Mouse (Mus musculus): Measurements from ENCODE around the gene Tmem254c. TPM values are rescaled to one million over a fixed set of nuclear protein-coding genes. Genes with fewer than 3 reads are reported as not detected.
"Not testable (repeated sequence)": the region's sequence is repeated elsewhere in the genome, so short reads cannot be mapped to it uniquely, and the experiment has no call there.

Tmem254c gene
- polyA plus RNA-seq, 1 experiment from 2014 or later = 41.0 TPM

DNA sequence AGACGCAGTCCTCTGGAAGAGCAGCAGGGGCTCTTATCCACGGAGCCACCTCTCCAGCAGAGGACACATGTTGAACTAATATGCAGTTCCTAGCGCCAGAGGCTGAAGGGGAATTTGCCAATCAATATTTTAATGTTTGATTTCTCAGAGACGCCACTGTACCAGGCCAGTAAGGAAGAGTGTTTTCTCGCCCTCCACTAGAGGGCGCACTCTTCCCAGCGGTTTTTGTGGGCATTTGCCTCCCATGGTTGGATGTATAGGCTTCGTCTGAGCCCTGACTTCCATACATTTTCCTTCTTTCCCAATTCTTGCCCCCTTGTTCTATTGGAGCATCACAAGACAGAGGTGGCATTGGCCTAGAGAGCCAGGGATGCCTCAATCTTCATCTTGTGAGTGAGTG lies 20.1 kb downstream of the Tmem254c start:
- ATAC-seq; H3K27ac ChIP-seq (ENCODE audit: low read depth): not testable (repeated sequence)
- no CpG with 5 or more reads among the region's 8 CpGs for WGBS (ENCODE audit: insufficient replicate concordance)

DNA sequence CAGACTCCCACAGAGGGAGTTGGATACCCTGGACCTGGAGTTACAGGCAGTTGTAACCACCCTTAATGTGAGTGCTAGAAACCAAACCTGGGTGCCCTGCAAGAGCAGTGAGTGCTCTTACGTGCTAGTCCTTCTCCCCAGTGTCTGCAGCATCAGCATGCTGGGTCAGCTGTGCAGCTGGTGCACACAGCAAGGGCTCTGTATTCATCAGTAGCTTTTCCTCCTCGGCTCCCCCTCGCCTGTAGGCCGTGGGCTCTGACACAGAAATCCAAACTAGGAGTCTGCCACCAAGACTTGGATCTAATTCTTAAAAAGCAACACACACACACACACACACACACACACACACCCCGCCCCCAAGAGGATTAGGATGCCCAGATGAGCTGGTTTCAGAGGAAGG lies 22.1 kb downstream of the Tmem254c start:
- H3K27me3 ChIP-seq (ENCODE audit: insufficient read depth, low read length); H3K4me2 ChIP-seq (ENCODE audit: low read depth, low read length); H3K9me3 ChIP-seq (ENCODE audit: low read length); DNase-seq; H3K9ac ChIP-seq (replicated peaks); H3K4me1 ChIP-seq (ENCODE audit: insufficient read depth); H3K4me3 ChIP-seq (ENCODE audit: low read depth, low read length); H3K27ac ChIP-seq (ENCODE audit: low read depth); H3K36me3 ChIP-seq (replicated peaks; ENCODE audit: insufficient read depth, low read length); ATAC-seq: not testable (repeated sequence)
- no CpG with 5 or more reads among the region's 5 CpGs for WGBS (ENCODE audit: insufficient replicate concordance)

More for the DNA sequence above, 20.1 kb downstream of the Tmem254c start:
- not testable (repeated sequence) for H3K9ac ChIP-seq (replicated peaks); H3K36me3 ChIP-seq (replicated peaks; ENCODE audit: insufficient read depth, low read length); H3K4me1 ChIP-seq (ENCODE audit: insufficient read depth); H3K27me3 ChIP-seq (ENCODE audit: insufficient read depth, low read length); DNase-seq; H3K4me3 ChIP-seq (ENCODE audit: low read depth, low read length); H3K4me2 ChIP-seq (ENCODE audit: low read depth, low read length); H3K9me3 ChIP-seq (ENCODE audit: low read length)

DNA sequence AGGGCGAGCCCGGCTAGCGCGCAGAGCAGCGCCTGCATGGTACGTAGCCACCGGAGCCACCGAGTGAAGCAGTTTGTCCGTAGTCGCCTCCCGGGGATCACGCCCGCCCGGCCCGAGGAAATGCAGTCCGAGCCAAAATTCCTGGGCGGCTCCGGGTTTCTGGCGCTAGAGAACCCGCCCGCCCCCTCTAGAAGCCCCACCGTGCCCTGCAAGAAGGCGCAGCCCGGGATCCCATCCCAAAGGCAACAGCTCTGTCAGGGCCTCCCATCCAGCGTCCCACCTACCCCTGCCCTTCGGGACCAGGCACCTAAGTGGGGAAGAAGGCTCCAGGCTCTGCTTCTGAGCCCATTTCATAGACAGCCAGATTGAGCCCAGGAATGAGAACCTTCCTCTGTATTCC lies 24.5 kb downstream of the Tmem254c start, which contains the start of gene Gm9780:
Gm9780 (minus strand) TSS at position 101 of the 400 bp plus-strand sequence.
- H3K9me3 ChIP-seq (ENCODE audit: low read length); DNase-seq; H3K36me3 ChIP-seq (replicated peaks; ENCODE audit: insufficient read depth, low read length); H3K27me3 ChIP-seq (ENCODE audit: insufficient read depth, low read length); H3K4me1 ChIP-seq (ENCODE audit: insufficient read depth); H3K4me3 ChIP-seq (ENCODE audit: low read depth, low read length); H3K4me2 ChIP-seq (ENCODE audit: low read depth, low read length); H3K27ac ChIP-seq (ENCODE audit: low read depth); H3K9ac ChIP-seq (replicated peaks); ATAC-seq: not testable (repeated sequence)
- no CpG with 5 or more reads among the region's 26 CpGs for WGBS (ENCODE audit: insufficient replicate concordance)

DNA sequence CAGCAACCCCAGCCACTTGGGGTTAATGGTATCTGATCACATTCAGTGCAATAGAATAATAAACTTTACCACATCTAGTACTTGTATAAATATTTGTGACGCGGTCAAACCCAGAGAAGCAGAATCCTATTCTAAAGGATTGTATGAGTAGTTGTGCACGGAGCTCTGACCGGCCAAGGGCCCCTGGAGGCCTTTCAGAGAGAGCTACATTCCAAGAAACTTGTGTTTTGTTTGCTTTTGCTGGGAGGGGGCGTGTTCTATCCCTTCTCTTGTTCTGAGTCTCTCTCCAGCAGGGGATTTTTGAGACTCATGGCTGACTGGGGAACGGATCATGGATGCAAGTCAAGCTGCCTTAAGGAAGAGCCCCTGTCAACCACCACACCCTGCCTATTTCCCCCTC lies 31.7 kb downstream of the Tmem254c start:
- no CpG with 5 or more reads among the region's 6 CpGs for WGBS (ENCODE audit: insufficient replicate concordance)
- not testable (repeated sequence) for DNase-seq; H3K4me3 ChIP-seq (ENCODE audit: low read depth, low read length); H3K4me2 ChIP-seq (ENCODE audit: low read depth, low read length); H3K9me3 ChIP-seq (ENCODE audit: low read length); ATAC-seq; H3K4me1 ChIP-seq (ENCODE audit: insufficient read depth); H3K27ac ChIP-seq (ENCODE audit: low read depth); H3K9ac ChIP-seq (replicated peaks); H3K36me3 ChIP-seq (replicated peaks; ENCODE audit: insufficient read depth, low read length); H3K27me3 ChIP-seq (ENCODE audit: insufficient read depth, low read length)

DNA sequence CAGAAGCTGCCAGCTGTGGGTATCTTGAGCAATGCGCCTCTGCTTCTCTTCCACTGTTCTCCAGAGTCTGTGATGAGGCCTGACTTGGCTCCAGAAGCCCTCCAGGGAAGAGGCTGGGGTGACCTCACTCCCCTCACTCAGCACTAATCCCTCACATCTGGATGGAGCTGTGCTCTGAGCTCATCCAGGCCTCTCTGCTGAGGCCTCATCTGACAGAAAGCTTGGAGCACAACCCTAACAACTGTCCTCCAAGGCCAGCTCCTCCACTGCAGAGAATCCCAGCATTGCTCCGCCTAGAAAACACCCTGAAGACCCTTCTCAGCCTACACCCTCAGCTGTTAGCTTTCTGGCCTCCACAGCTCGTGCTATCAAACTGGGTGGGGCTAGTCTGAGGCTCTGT lies 32.8 kb downstream of the Tmem254c start:
- H3K27ac ChIP-seq (ENCODE audit: low read depth); H3K36me3 ChIP-seq (replicated peaks; ENCODE audit: insufficient read depth, low read length); H3K9me3 ChIP-seq (ENCODE audit: low read length); H3K4me3 ChIP-seq (ENCODE audit: low read depth, low read length); ATAC-seq; H3K4me2 ChIP-seq (ENCODE audit: low read depth, low read length); H3K27me3 ChIP-seq (ENCODE audit: insufficient read depth, low read length); H3K4me1 ChIP-seq (ENCODE audit: insufficient read depth); DNase-seq; H3K9ac ChIP-seq (replicated peaks): not testable (repeated sequence)
- no CpG with 5 or more reads among the region's 3 CpGs for WGBS (ENCODE audit: insufficient replicate concordance)

DNA sequence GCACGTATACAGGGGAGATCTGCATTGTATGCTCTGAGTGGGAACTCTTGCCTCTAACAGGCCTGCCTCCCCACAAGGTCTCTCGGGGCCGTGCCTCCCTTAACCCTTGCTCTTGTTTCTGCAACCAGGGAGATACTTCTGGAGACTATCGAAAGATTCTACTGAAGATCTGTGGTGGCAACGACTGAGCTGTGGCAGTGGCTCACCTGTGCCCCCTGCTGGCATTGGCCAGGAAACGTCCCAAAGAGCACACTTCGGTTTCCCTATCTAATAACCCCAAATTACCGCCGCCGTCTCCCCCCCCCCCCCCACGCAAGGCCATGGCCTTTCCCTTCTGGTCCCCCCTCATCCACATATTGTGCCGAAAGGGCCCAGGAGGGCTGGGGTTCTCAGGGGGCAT lies 41.5 kb downstream of the Tmem254c start:
- not testable (repeated sequence) for H3K36me3 ChIP-seq (replicated peaks; ENCODE audit: insufficient read depth, low read length); H3K27me3 ChIP-seq (ENCODE audit: insufficient read depth, low read length); H3K4me2 ChIP-seq (ENCODE audit: low read depth, low read length); H3K4me3 ChIP-seq (ENCODE audit: low read depth, low read length); ATAC-seq; H3K9me3 ChIP-seq (ENCODE audit: low read length); H3K9ac ChIP-seq (replicated peaks); H3K27ac ChIP-seq (ENCODE audit: low read depth); H3K4me1 ChIP-seq (ENCODE audit: insufficient read depth); DNase-seq
- no CpG with 5 or more reads among the region's 12 CpGs for WGBS (ENCODE audit: insufficient replicate concordance)

DNA sequence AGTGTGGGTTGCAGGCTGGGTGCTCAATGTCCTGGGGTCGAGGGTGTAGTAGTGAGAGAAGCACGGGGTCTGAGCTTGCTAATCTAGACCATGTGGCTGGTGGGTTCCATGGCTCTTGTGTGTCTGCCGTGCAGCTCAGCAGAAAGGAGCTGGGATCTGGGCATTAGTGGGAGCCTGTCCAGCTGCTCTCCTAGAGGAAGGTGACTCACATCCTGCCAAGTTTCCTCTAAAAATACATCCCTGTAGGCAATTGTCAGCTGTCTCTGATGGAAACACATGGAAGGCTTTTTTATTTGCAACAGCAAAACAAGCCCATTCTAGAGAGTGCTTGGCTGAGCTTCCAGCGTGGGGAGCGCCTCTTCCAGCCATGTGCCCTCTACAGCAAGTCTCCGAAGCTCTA lies 44.3 kb downstream of the Tmem254c start:
- H3K4me2 ChIP-seq (ENCODE audit: low read depth, low read length); H3K27me3 ChIP-seq (ENCODE audit: insufficient read depth, low read length); H3K27ac ChIP-seq (ENCODE audit: low read depth); H3K9ac ChIP-seq (replicated peaks); H3K4me1 ChIP-seq (ENCODE audit: insufficient read depth); DNase-seq; H3K36me3 ChIP-seq (replicated peaks; ENCODE audit: insufficient read depth, low read length); H3K9me3 ChIP-seq (ENCODE audit: low read length); H3K4me3 ChIP-seq (ENCODE audit: low read depth, low read length); ATAC-seq: not testable (repeated sequence)
- no CpG with 5 or more reads among the region's 6 CpGs for WGBS (ENCODE audit: insufficient replicate concordance)

DNA sequence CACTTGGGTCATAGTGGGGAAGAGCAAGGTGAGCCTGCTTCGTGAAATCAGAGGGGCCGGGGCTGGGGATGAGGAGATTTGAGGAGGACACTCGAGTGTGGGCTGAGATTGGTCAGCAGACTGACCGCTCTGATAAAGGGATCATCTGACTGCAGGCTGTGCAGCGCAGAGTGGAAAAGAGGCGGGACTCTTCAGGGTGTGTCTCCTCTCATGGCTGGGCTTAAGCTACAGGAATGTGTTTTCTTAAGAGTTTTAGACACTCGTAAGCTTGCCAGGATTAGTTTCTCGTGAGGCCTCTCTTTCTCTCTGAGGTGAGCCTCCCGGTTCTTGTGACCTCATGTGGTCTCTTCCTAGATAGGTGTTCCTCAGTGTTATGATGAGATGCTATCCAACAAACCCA lies 45.6 kb downstream of the Tmem254c start:
- not testable (repeated sequence) for H3K27ac ChIP-seq (ENCODE audit: low read depth); H3K9me3 ChIP-seq (ENCODE audit: low read length); H3K36me3 ChIP-seq (replicated peaks; ENCODE audit: insufficient read depth, low read length); H3K4me3 ChIP-seq (ENCODE audit: low read depth, low read length); H3K4me1 ChIP-seq (ENCODE audit: insufficient read depth); H3K4me2 ChIP-seq (ENCODE audit: low read depth, low read length); ATAC-seq; DNase-seq; H3K27me3 ChIP-seq (ENCODE audit: insufficient read depth, low read length); H3K9ac ChIP-seq (replicated peaks)
- WGBS (ENCODE audit: insufficient replicate concordance) = no CpG with 5 or more reads among the region's 9 CpGs

DNA sequence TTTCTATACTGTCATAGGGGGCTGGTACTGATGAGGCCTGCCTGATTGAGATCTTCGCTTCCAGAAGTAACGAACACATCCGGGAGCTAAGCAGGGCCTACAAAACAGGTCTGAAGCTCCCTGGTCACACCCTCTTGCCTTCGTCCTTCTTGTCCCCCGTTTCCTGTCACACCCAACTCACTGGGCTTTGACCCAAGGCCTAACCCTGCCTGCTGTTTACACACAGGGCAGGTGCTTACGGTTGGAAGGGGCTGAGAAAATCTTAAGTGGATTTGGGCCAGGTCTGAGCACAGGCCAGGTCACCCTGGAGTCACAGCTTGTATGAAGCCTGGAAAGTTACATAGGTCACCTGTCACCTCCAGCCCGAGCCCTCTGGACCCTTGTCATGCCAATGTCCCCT lies 50.7 kb downstream of the Tmem254c start:
- no CpG with 5 or more reads among the region's 7 CpGs for WGBS (ENCODE audit: insufficient replicate concordance)
- H3K36me3 ChIP-seq (replicated peaks; ENCODE audit: insufficient read depth, low read length); H3K4me2 ChIP-seq (ENCODE audit: low read depth, low read length); H3K9ac ChIP-seq (replicated peaks); H3K9me3 ChIP-seq (ENCODE audit: low read length); H3K4me3 ChIP-seq (ENCODE audit: low read depth, low read length); H3K4me1 ChIP-seq (ENCODE audit: insufficient read depth); H3K27ac ChIP-seq (ENCODE audit: low read depth); DNase-seq; ATAC-seq; H3K27me3 ChIP-seq (ENCODE audit: insufficient read depth, low read length): not testable (repeated sequence)
